Mouse (Mus musculus): ENCODE measurements around the gene Rab5if. TPM values are rescaled to one million over a fixed set of nuclear protein-coding genes. Genes with fewer than 3 reads are reported as not detected.
"Not testable (repeated sequence)": the region's sequence is repeated elsewhere in the genome, so short reads cannot be mapped to it uniquely, and the experiment has no call there.

Gene Rab5if
- total RNA-seq, 2 experiments from 2014 or later: 104 to 105 TPM

- no peak for DNase-seq (ENCODE audit: low spot score in 2 of 2)
- intact Hi-C loops (cut with DNase I): no loop called here
Observed at GRCm38 (mm10) chr2:156884396-156885211, 21.7 kb downstream of the Rab5if start.

- intact Hi-C loops (cut with DNase I); DNase-seq (ENCODE audit: low spot score in 2 of 2): not testable (repeated sequence)
Observed at GRCm38 (mm10) chr2:156885666-156886065, 22.7 kb downstream of the Rab5if start.

- no peak for DNase-seq (ENCODE audit: low spot score in 2 of 2)
- intact Hi-C loops (cut with DNase I): no loop called here
Observed at GRCm38 (mm10) chr2:156886084-156886631, 23.2 kb downstream of the Rab5if start.

GRCm38 (mm10) chr2:156887017-156887416, 24.1 kb downstream of the Rab5if start, which contains the start of gene Sla2:
Gene Sla2 (minus strand): TSS chr2:156887192.
- intact Hi-C loops (cut with DNase I): no loop called here
- no peak for DNase-seq (ENCODE audit: low spot score in 2 of 2)

GRCm38 (mm10) chr2:156888490-156888889, 25.6 kb downstream of the Rab5if start:
- intact Hi-C loops (cut with DNase I): no loop called here
- no peak for DNase-seq (ENCODE audit: low spot score in 2 of 2)

GRCm38 (mm10) chr2:156892240-156892639, 29.3 kb downstream of the Rab5if start:
- DNase-seq (ENCODE audit: low spot score in 2 of 2): no peak
- intact Hi-C loops (cut with DNase I): no loop called here

- no peak for DNase-seq (ENCODE audit: low spot score in 2 of 2)
- intact Hi-C loops (cut with DNase I): no loop called here
Observed at GRCm38 (mm10) chr2:156892821-156893220, 29.9 kb downstream of the Rab5if start.

- intact Hi-C loops (cut with DNase I): no loop called here
- DNase-seq (ENCODE audit: low spot score in 2 of 2): no peak
Observed at GRCm38 (mm10) chr2:156894496-156895265, 31.8 kb downstream of the Rab5if start.

- no peak for DNase-seq (ENCODE audit: low spot score in 2 of 2)
- intact Hi-C loops (cut with DNase I): no loop called here
Observed at GRCm38 (mm10) chr2:156896384-156896914, 33.5 kb downstream of the Rab5if start.

- intact Hi-C loops (cut with DNase I): no loop called here
- DNase-seq (ENCODE audit: low spot score in 2 of 2): peak in 1 of 2 experiments; percentile 86
Observed at GRCm38 (mm10) chr2:156897034-156897433, 34.1 kb downstream of the Rab5if start.

GRCm38 (mm10) chr2:156898374-156898773, 35.4 kb downstream of the Rab5if start:
- DNase-seq (ENCODE audit: low spot score in 2 of 2): no peak
- intact Hi-C loops (cut with DNase I): no loop called here

GRCm38 (mm10) chr2:156899184-156899583, 36.3 kb downstream of the Rab5if start:
- DNase-seq (ENCODE audit: low spot score in 2 of 2): peak in 1 of 2 experiments; percentile 55
- intact Hi-C loops (cut with DNase I): no loop called here

- intact Hi-C loops (cut with DNase I): no loop called here
- DNase-seq (ENCODE audit: low spot score in 2 of 2): no peak
Observed at GRCm38 (mm10) chr2:156901344-156901743, 38.4 kb downstream of the Rab5if start.

GRCm38 (mm10) chr2:156901883-156902282, 39.0 kb downstream of the Rab5if start:
- intact Hi-C loops (cut with DNase I): loop anchor here (2.0 kb wide), 1 partner anchor 39 kb away; no protein-coding TSS in a partner anchor
- DNase-seq (ENCODE audit: low spot score in 2 of 2): no peak

GRCm38 (mm10) chr2:156902411-156902810, 39.5 kb downstream of the Rab5if start:
- intact Hi-C loops (cut with DNase I): loop anchor here (2.0 kb wide), 1 partner anchor 38 kb away; no protein-coding TSS in a partner anchor
- DNase-seq (ENCODE audit: low spot score in 2 of 2): not testable (repeated sequence)

- DNase-seq (ENCODE audit: low spot score in 2 of 2): no peak
- intact Hi-C loops (cut with DNase I): loop anchor here (2.0 kb wide), 1 partner anchor 37 kb away; no protein-coding TSS in a partner anchor
Observed at GRCm38 (mm10) chr2:156903367-156903766, 40.4 kb downstream of the Rab5if start.

- DNase-seq (ENCODE audit: low spot score in 2 of 2): peak; percentile 78 to 91
- intact Hi-C loops (cut with DNase I): loop anchor here (2.0 kb wide), 2 partner anchors 92 to 190 kb away; no protein-coding TSS in a partner anchor
Observed at GRCm38 (mm10) chr2:156904976-156905717, 42.2 kb downstream of the Rab5if start.

- DNase-seq (ENCODE audit: low spot score in 2 of 2): not testable (repeated sequence)
- intact Hi-C loops (cut with DNase I): loop anchor here (2.0 kb wide), 2 partner anchors 91 to 189 kb away; no protein-coding TSS in a partner anchor
Observed at GRCm38 (mm10) chr2:156905931-156906330, 43.0 kb downstream of the Rab5if start.

- no peak for DNase-seq (ENCODE audit: low spot score in 2 of 2)
- intact Hi-C loops (cut with DNase I): no loop called here
Observed at GRCm38 (mm10) chr2:156913191-156913590, 50.3 kb downstream of the Rab5if start.

Measured in left cerebral cortex, postnatal 25 days (tissue).